Mouse (Mus musculus): ENCODE measurements at regions not wholly inside any gene's neighbourhood (a gene's known extent, or its start where the extent isn't known, plus 50 kb on each side); places are given as distances from the start of the nearest gene placed in this dataset.

DNA sequence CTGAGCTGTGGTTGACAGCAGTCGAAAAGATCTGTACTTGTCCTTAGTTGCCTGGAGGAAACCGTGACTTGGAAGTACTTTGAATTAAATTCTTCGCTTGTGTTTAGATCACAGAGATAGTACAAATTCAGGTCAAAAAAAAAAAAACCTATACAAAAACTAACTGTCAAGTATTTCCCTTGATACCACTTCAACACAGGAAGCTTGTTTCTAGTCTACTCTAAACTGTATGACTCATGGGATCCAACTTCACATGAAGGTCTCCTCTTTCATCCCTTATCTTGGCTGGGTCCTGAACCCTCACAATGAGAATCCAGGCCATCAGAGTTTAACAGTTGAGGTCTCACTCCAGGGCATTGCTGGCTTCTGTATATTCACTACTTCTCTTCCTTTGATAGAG lies 54.8 kb downstream of the Tmem30b start:
- DNase-seq = no peak

DNA sequence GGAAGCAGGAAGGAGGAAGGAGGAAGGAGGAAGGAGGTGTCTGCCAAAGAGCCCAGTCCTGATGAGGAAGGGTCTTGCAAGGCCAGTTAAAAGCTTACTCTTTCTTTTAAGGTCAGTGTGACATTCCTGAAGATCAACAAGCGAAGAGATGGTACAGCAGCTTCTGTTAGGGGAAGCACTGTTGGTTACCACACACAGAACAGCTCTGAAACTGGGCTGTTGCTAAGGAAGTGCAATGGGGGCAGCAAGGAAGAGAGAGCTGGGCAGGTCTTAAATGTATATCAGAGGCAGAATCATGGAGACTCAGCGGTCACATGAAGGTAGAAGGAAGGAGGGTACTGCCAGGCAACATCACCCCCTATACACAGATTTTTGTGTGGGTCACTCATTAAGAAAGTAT lies 63.3 kb downstream of the Tmem30b start:
- no peak for DNase-seq

DNA sequence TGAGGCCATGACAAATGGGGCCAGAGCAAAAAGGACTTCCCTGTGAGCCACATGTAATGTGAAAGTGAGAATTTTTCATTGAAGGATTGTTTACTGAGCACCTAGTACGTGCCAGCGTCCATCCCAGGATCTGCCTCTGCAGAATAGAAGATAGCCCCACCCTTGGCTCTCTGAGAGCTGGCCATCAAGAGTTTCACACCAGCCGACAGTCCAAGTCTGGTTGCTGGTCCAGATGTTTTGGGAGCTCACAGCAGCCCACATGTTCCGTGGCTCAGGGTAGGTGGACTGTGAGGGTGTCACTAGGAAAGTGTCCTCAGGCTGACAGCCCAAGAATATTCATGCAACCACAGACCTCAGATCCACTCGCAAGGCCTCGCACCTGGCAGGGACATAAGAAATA lies 63.9 kb downstream of the Tmem30b start:
- DNase-seq = no peak

DNA sequence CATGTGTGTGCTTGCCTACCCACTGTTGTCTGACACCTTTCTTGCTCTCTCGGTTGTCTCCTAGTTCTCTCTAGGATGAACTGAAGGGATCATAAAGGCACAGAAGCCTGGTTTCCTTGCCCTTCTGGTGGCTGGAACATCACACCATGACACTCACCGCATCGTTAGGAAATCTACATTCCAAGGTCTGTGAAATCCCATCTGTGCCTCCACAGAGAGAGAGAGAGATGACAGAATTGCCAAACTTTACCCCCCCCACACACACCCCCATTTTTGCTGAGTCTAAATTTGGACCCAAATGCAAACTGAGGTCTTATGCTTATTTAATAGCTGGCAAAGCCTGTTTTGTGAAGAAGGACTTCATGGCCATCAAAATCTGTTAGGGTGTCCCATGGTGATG lies 64.5 kb downstream of the Tmem30b start:
- DNase-seq = no peak

DNA sequence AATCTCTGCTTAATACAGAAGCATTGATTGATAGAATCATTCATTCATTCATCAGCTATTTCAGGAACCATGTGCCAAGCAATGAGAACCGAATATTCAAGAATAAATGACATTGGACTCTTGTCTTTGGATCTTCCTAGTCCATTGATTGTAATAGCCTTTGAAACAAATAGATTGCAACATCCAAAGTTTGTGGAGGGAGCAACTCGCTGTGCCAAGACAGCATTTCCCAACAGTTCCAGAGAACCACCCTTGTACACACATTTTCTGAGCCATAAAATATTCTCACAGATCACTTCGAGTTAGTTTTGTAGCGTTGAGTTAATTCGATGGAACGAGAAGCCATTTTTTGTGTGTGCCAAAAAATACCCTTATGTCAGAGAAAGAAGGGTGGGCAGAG lies 65.0 kb downstream of the Tmem30b start:
- DNase-seq = no peak

DNA sequence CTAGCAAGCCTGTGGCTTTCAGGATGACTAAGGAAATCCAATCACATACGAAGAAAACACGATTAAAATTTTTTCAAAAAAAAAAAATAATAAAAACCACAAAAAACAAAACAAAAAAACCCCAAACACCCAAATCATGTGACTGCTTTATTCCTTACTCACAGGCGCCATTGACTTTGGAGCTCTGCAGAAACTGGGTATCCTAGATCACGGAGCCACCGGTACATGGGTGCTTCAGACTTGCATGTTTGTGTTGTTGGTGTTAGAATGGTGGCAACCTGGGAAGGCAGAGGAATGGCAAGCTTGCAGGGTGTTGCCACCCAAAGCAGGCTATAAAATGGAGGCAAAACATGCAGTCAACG lies 65.6 kb downstream of the Tmem30b start:
- DNase-seq = no peak

DNA sequence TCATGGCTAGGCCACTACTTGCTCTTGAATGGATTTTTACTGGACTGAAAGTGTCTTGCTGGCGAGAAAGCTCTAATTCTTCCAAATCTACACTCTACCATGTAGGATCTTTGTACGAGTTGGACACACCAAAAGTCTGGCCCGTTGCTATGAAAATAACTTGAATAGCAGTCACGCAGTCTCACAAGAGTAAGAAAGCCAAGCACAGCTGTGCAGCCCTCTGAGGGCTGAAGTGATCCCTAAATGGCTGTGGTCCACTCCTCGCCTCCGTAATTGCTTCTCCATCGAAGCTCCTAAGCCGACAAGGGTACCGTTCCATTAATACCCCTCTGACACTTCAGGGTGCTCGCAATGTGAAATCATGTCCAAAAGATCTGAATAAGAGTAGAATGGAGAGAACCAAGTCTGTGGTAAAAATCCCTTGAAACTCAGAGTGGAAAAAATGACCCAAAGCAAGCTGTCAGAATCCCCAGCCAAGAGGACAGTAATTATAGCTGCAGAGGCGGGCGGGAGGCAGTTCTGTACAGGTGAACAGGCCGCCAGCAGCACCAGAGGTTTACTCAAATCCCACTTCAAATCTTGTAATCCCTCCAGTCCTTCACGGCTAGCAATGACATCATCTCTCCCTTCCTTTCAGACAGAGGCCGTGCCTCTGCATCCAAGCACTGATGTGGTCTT lies 66.1 kb downstream of the Tmem30b start:
- DNase-seq = no peak

DNA sequence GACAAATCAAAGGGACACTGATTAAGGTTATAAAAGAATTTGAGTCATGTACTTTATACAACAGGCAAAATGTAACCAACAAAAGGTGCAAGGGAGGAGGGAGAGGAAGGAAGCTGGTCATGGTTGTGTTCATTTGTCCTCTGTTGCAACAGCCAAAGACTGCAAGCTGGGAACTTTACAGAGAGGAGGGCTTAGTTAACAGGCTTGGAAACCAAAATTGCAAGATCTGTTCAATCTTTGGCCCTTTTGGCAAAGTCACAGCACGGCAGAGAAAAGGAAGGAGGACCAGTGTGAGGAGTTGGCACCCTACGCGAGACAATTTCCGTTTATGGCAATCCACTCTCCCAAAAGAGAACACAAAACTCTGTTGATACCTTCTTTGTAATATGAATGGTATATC lies 67.6 kb downstream of the Tmem30b start:
- DNase-seq = no peak

DNA sequence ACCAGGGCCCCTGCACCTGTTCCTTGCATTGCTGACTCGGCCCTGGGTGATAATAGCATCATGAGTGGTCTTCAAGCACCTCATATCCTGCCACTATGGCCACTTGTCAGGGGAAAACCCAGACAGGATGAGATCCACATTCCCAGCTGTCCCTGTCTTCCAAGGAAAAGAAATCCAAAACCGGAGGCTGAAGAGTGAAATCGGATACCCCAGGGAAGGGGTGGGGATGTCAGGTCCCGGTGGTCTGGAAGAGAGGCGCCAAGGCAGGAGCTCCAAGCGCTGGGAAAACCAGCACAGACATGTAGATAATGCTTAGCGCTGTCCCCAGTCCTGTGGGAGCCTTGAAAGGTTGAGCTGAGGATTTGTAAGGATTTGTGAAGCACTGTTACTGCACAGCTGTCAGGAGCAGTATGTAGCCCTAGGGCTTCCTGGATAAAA lies 69.8 kb downstream of the Tmem30b start:
- DNase-seq = no peak

DNA sequence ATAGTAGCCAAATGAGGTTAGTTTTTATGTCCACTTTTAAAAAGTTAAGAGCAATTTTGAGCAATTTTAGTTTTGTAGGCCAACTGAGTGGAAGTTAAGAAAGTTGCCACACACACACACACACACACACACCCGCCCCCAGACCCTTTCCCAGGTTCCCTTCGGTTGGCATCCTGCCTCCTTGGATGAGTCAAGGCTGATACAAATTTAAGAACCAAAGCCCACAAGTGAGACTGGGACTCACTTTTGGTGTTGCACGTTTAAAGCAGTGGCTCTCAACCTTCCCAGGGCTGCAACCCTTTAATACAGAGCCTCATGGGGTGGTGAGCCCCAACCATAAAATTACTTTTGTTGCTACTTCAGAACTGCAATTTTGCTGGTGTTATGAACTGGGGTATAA lies 70.4 kb downstream of the Tmem30b start:
- DNase-seq = no peak

DNA sequence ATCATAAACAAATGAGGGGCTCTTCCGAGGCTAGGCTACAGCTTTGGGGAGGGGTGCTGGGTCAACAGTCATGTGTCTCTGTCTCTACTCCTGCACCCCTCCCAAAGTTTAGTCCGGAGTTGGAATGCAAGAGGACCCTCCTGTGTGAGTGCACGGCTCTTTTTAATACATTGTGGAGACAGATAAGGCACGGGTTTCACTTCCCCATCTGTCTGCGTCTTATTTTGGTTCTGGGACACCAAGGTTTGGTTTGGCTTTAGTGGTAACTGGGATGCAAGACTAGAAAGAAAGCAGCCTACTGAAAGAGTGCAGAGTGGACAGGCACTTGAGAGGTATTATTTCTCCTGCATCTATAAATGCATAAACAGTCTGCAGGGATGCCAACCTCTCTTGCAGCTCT lies 71.2 kb downstream of the Tmem30b start:
- DNase-seq = no peak

DNA sequence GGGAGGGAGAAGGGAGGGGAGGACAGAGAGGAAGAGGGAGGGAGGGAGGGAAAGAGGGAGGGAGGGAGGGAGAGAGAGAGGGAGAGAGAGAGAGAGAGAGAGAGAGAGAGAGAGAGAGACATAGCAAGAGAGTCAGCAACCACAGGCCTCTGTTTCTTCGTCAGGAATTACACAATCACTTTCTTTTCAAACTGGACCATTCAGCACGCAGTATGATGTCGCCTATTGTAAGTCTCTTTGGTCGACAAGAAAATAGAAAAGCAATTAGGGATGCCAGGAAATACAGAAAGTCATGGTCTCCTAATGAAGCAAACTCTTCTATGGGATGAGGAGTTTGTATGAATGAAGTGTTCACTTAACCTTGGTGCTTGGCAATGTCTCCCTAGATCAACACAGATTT lies 73.1 kb downstream of the Tmem30b start:
- no peak for DNase-seq

DNA sequence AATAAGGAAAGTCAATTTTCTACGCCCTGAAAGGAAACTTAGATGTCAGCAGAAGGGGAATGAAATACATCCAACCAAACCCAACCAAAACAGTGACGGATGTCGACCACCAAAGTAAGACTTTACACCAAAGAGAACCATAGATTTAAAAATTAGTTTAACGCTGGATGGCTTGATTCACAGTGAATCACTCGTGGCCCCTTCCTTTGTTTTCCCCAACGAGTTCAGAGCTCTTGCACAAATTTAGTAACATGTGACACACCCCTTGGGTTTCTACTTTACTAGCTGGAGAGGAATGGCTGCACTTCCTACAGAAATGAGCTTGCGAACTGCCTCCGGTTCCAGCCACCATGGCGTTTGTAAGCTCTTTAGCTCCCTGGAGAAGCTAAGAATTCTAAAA lies 74.2 kb downstream of the Tmem30b start:
- DNase-seq = no peak

DNA sequence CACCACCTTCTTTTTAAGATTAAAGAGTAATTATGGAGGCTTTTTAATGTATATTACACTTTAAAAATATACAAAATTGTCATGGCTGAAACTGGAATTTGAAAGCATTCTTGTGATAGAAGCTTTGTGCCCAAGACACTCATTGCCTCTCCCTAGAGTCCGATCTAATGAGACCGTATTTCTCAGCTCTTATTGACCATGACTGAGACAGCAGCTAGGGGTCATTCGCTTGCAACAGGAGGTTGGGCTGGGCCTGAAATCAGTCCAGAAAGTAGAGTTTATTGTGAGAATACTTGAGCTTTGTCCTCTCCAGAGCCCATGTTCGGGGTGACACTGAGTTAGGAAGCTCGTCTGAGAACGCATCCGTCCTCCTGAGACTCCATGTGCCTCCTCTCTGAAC lies 79.7 kb downstream of the Tmem30b start:
- no peak for DNase-seq

DNA sequence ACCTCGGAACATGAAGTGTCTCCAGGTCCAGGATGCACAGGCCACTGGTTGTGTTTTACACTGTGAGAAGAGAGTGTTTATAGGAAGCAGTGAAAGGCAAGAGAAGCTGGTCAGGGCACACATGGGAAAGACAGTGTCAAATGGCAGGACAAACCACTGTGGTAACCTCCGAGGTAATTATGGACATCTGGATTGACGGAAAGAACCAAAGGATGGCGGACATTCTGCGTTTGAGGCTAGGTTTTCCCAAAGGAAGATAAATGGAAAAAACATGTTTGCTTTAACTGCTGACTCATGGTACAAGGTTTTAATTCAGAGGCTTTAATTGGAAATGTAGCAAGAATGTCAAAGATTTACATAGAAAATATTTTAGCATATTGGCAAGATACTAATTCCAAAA lies 80.2 kb downstream of the Tmem30b start:
- no peak for DNase-seq

DNA sequence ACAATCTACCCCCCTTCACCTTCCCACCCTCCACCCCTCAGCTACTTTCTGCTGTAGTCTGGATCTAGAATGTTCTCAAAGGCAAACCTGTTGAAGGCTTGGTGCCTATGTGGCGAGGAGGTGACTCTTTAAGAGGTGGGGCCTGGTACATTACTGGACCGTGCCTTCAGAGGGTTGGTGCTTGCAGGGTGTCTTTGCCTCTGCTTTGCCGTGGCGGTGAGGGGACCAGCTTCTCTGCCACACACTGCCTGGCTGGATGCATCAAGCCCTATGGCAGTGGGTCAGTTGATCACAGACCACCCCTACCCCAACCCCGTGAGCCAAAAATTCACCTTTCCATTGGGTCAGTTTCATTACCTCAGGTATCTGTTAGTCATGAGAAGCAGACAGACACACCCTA lies 81.9 kb downstream of the Tmem30b start:
- DNase-seq = no peak

DNA sequence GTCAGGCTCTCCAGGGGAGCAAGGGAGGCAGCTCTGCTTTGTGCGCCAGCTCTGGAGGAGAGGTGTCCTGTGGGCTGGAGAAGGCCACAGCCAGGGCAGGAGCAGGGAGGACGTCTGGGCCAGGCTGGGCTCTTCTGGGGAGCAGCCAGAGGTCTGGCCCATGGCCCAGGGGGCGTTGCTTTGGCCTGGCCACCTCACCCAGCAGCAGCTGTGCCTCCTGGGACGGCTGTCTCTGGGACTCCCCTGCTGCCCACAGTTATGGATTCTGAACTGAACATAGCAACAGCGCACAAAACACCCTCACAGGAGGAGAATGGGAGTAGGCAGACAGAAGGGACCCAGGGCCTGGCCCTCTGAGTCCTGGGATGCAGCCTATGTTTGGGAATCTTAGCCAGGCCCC lies 84.1 kb downstream of the Tmem30b start:
- DNase-seq = peak; percentile 42

DNA sequence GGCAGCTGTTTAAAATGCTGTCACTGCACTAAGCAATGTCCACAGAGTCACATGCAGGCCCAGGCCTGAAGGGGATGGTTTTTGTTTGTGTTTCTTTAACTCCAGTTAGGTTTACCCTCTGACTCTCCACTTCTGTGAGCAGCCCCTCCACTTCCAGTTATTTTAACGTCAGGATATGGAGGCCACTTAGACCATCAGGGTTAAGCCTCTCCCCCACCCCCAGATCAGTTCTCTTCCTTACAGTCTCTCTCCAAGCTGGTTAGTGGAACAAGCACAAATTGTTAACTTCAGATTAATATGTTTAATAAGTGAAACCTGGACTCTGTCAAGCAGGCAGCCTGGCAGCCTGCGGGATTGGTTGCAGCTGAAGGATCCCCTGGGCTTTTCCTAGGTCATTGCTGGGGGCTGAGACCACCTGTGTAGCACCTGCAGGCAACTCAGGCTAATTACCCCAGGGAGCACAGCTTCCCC lies 85.9 kb downstream of the Tmem30b start:
- peak; percentile 50 for DNase-seq

DNA sequence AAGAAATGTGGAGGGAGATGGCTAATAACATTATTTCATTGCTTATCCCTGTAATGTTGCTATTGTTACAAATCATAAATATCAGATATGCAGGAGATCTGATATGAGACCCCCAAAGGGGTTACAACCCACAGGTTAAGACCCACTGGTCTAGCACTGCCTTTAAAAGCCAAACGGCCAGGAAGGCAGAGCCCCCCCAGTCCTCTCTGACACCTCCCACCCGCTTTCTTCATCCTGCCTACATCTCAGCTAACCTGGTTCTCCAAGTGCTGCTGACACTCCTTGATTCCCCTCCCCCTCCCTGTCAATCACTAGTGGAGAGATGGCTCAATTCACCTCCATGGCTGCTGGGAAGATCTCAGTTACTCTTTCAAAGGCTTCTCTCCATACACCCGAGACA lies 94.9 kb downstream of the Tmem30b start:
- DNase-seq = no peak

DNA sequence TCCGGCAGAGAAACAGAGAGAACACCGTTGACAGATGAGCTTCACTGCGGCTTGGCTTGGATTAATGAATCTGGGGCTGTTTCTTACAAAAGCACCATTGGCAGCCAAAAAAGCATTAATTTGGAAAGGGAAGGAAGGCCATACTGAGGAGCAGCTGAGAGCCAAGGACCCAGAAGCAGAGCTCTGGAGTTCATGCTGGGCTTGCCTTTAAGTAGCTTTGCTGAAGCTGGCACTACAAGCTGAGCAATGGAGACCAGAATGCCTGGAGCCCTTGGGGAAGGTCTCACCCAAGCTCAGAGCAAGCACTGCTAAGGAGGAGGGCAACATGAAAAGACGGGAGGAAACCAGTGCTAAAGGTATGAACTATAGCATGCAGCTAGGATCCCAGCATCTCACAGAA lies 95.7 kb downstream of the Tmem30b start:
- no peak for DNase-seq

DNA sequence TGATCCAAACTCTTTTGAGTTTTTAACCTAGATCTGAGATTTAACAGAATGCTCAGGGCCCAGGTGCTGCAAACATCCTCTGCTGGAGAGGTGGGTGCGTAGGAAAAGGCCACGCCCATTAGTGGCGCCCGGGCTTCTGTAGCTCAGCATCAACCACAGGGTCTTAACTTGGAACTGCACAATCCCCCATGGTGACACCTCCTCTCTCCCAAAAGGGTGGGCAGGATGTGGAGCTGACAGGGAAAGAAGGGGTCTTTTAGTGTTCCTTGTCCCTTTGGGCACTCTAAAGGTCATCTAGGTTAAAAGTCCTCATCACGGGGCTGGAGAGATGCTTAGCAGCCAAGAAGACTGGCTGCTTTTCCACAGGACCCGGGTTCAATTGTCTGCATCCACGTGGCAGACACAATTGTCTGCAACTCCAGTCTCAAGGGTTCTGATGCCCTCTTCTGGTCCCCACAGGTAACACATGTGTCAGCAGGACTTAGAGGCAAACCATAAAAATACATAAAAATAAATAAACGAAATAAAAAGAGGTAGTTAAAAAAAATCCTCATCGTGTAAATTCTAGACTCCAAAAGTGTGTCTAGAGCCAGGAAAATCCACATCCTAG lies 96.2 kb downstream of the Tmem30b start:
- DNase-seq = no peak

DNA sequence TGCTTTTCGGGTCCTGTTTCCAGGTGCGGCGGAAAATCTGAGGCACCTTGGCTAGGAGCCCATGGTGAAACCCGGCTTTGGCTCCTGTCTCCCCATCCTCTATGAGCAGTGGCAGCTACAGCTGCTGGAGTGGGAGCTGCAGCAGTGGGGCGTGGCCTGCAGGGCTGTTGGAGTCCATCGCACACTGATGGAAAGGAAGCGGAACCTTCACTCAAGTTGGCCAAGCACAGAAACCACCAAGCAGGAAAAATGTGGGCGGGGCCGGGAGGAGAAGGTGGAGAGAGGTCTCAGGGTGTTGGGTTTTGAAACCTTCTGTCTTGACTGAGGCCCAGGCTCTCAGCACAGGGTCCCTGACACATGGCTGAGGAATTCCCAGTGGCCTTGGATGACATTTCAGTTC lies 97.1 kb downstream of the Tmem30b start:
- DNase-seq = peak; percentile 71

DNA sequence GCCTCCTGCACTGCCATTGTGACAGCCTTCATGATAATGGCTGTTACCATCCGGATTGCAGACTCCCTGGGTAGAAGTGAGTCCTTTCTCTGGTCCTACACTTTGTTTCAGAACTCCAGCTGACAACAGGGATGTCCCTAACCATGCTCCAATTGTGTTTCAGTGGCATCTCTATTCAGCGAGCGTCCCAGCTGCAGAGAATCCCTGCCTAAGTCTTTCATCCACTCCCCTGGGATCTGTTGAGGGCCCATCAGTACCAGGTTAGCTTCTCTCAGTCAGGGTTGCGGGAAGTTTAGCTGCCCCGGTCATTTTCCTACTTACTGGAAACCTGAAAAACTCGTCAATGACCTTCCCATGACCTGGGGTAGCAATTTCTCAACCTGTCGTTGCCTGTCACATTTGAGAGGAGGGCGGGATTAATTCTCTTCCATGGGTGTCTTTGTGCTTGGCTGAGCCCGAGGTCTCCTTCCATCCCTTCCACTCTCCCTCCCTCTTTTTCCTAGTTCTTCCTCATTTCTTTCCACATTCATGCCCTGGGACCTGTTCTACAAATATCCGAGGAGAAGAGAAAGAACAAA lies 97.7 kb downstream of the Tmem30b start:
- peak; percentile 39 for DNase-seq

DNA sequence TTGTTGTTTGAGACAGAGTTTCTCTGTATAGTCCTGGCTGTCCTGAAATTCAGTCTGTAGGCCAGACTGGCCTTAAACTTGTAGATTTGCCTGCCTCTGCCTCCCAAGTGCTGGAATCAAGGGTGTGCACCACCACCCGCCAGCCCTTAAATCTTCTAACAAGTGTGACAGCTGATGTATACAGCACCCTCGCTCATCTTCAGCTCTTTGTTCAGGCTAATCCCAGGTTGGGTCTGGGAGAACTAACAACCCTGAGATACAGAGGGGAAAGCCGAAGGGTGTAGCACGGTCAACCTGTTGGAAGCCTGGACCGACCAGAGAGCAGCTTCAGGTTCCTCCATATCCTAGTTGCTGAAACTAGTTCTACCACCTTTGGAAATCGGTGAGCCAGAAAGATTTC lies 99.0 kb downstream of the Tmem30b start:
- DNase-seq = no peak

DNA sequence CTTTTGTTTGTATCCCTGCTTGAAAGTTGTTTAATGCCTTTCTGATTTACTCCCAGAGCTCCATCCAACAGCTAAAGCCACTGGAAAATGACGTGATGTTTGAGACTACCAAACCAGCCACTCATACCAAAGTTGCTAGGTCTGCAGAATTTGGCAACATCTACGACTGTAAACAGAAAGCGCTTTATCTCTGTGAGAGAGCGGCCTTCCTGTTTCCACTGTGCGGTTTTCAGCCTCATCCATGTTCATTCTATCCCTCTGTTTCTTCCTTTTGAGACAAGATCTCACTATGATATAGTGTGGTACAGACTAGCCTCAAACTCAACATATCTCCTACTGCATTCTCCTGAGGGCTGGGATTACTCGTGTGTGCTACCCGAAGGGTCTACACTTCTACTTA lies 100.0 kb downstream of the Tmem30b start:
- no peak for DNase-seq
